Mouse (Mus musculus) liver, embryonic 14.5 days (tissue): ENCODE data around the gene Gls.

Source experiments
- CTCF ChIP-seq: IDR thresholded peaks from 2 replicates; pipeline ENCODE4 v1.5.1; 2016; ENCODE audit warnings: antibody characterized with exemption, low read depth, control low read depth
- EP300 ChIP-seq: IDR thresholded peaks from 2 replicates; pipeline ENCODE4 v1.6.1; 2016; ENCODE audit warnings: antibody characterized with exemption, low read depth

GRCm38 (mm10) chr1:52170747-52171146, 62.3 kb downstream of the Gls start:
- TF ChIP-seq CTCF (no peak), EP300 (no peak)
